Mouse (Mus musculus): Measurements from ENCODE around the gene 4930412O13Rik. TPM values are rescaled to one million over a fixed set of nuclear protein-coding genes. Genes with fewer than 3 reads are reported as not detected.

Gene 4930412O13Rik
- polyA plus RNA-seq, 1 experiment from 2014 or later, result not detected

DNA sequence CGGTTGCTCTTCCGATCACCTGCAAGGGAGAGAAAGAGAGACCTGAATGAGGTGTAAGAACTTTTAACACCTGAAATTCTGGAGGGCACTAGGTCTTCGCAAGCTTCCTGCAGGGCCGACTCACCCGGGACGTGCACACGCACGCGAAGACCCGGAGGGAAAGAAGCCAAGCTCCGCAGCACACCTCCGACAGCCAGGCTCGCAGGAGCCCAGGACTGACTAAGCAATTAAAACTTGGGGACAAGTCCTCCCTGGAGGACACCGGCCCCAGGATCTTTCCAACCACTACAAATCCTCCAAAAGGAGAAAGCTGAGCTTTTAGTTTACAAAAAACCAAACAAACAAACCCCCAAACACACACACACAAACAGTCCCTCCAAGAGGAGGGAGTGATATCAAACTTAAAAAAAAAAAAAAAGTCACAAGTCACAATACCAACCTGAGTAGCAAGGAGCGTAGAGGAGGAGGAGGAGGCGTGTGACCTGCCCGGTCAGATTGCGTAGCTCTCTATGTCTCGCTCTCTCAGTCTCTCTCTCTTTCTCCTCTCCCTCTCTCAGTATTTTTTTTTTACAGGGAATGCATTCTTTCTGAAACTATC lies 3.0 kb upstream of the 4930412O13Rik start:
- Histone ChIP-seq H3K36me3 (ENCODE audit: control insufficient read depth, insufficient read depth, low read length) (no peaks in the 10 kb centered on the region), H3K4me3 (ENCODE audit: low read depth, low read length) (peak overlapping the region; percentile 26), H3K4me1 (ENCODE audit: control insufficient read depth, insufficient read depth, low read length) (peaks cover 3% of the 10 kb centered on the region; the same call in 1 of the 2 replicates), H3K9ac (replicated peaks; ENCODE audit: low read depth, low read length) (no peak overlapping the region), H3K27me3 (ENCODE audit: control insufficient read depth, insufficient read depth, low read length) (peaks cover 35% of the 10 kb centered on the region), H3K27ac (ENCODE audit: low read depth, low read length) (no peak overlapping the region), H3K4me2 (ENCODE audit: low read depth, low read length) (peak overlapping the region; percentile 50), H3K9me3 (ENCODE audit: control insufficient read depth, low read length) (no peaks in the 10 kb centered on the region)
- WGBS, result 1% methylated on average over 19 of the region's 19 CpGs
- no peak for ATAC-seq (ENCODE audit: low read depth)

DNA sequence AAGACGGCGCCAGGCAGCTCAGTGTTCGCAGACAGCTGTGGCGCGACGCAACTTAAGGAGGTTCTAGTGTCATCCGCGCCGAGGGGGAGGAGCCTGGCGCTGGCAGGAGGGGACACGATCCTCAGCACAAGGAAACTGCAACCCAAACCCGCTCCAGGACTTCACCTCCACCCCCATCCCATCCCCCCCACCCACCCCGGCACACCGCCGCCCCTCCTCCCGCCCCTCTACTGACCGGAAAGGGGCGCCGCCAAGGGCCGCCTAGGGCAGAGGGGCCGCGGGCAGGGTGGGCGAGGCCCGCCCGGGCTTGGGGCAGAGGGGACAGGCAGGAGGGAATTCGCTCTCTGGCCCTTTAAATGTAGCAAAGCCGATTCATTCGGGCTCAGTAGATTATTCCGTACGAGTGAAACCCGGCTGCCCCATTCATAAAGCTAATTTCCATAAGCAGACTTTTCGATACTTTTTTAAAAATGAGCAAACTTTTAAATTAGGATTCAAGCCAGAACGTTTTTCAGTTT lies 2.4 kb upstream of the 4930412O13Rik start:
- H3K4me1 ChIP-seq (ENCODE audit: control insufficient read depth, insufficient read depth, low read length), result peaks cover 3% of the 10 kb centered on the region; the same call in 1 of the 2 replicates
- WGBS, result under 1% methylated on average over 33 of the region's 33 CpGs
- H3K4me2 ChIP-seq (ENCODE audit: low read depth, low read length), result peak overlapping the region; percentile 50
- H3K27ac ChIP-seq (ENCODE audit: low read depth, low read length), result no peak overlapping the region
- H3K36me3 ChIP-seq (ENCODE audit: control insufficient read depth, insufficient read depth, low read length), result no peaks in the 10 kb centered on the region
- H3K9ac ChIP-seq (replicated peaks; ENCODE audit: low read depth, low read length), result no peak overlapping the region
- H3K9me3 ChIP-seq (ENCODE audit: control insufficient read depth, low read length), result no peaks in the 10 kb centered on the region
- ATAC-seq (ENCODE audit: low read depth), result no peak
- H3K4me3 ChIP-seq (ENCODE audit: low read depth, low read length), result peak overlapping the region; percentile 26
- H3K27me3 ChIP-seq (ENCODE audit: control insufficient read depth, insufficient read depth, low read length), result peaks cover 30% of the 10 kb centered on the region

DNA sequence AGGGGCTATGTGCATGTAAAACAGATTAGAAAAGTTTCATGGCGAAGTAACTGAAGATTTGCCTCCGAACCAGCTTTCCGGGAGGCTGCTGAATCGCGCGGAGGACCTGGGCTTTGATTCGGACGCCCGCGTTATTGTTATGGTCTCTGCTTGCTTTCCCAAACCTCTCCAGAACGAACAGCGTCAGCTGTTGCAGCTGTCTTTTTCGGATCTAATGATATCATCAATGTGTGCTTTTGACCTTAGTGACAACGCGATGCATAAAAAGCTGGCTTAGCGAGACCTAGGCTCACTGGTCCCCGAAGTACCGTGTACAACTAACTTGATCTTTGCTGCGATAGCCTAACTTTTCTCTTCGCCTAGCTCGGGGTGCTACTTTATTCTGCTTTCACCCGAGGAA lies 2.0 kb upstream of the 4930412O13Rik start:
- H3K27me3 ChIP-seq (ENCODE audit: control insufficient read depth, insufficient read depth, low read length), result peaks cover 30% of the 10 kb centered on the region
- H3K9ac ChIP-seq (replicated peaks; ENCODE audit: low read depth, low read length), result no peak overlapping the region
- peaks cover 3% of the 10 kb centered on the region; the same call in 1 of the 2 replicates for H3K4me1 ChIP-seq (ENCODE audit: control insufficient read depth, insufficient read depth, low read length)
- ATAC-seq (ENCODE audit: low read depth), result no peak
- no peak overlapping the region for H3K27ac ChIP-seq (ENCODE audit: low read depth, low read length)
- H3K36me3 ChIP-seq (ENCODE audit: control insufficient read depth, insufficient read depth, low read length), result no peaks in the 10 kb centered on the region
- peak overlapping the region; percentile 26 for H3K4me3 ChIP-seq (ENCODE audit: low read depth, low read length)
- H3K9me3 ChIP-seq (ENCODE audit: control insufficient read depth, low read length), result no peaks in the 10 kb centered on the region
- under 1% methylated on average over 22 of the region's 22 CpGs for WGBS
- H3K4me2 ChIP-seq (ENCODE audit: low read depth, low read length), result peak overlapping the region; percentile 50

DNA sequence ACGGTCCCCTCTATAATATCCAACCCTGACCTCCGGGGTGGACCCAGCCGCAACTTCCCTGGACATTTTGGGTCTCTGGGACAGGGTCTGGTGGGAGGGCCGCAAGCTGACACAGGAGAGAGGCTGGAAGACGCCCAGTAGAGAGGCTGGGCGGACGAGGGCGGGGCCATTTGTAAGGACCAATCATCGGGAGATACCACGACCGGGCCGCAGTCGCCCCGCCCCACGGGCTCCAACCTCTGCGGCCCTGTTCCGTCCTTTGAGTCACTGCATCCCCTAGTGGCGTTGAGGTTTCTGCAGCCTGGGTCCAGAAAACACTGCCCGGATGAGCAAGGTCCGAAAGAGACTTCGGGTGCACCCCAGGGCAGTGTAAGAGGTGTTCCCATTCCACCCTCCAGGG lies 1.6 kb upstream of the 4930412O13Rik start:
- Histone ChIP-seq H3K9me3 (ENCODE audit: control insufficient read depth, low read length) (no peaks in the 10 kb centered on the region), H3K27ac (ENCODE audit: low read depth, low read length) (no peak overlapping the region), H3K4me2 (ENCODE audit: low read depth, low read length) (peak overlapping the region; percentile 50), H3K4me3 (ENCODE audit: low read depth, low read length) (peak overlapping the region; percentile 26; the same call in 1 of the 2 replicates), H3K9ac (replicated peaks; ENCODE audit: low read depth, low read length) (no peak overlapping the region), H3K4me1 (ENCODE audit: control insufficient read depth, insufficient read depth, low read length) (peaks cover 3% of the 10 kb centered on the region; the same call in 1 of the 2 replicates), H3K27me3 (ENCODE audit: control insufficient read depth, insufficient read depth, low read length) (peaks cover 28% of the 10 kb centered on the region), H3K36me3 (ENCODE audit: control insufficient read depth, insufficient read depth, low read length) (no peaks in the 10 kb centered on the region)
- peak; percentile 91 for ATAC-seq (ENCODE audit: low read depth)
- 0% methylated on average over 21 of the region's 21 CpGs for WGBS

DNA sequence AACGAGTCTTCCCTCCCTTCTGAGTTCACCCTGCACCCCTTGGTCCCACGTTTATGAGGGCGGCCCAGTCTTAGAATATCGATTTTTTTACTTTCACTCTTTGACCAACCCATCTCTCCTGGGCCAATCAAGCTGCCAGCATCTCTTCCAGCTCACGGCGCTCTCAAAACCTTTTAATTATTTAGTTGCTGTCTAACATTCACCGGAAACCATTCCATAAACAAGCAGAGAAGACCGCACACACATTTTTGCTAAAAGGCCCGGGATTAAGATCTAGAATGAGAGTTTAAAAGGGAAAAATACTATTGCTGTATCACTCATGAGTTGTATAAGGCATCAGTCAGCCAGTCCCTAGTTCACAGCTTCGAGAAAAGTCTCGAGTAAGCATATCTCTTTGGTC lies 781 bp upstream of the 4930412O13Rik start:
- Histone ChIP-seq H3K27ac (ENCODE audit: low read depth, low read length) (no peak overlapping the region), H3K4me2 (ENCODE audit: low read depth, low read length) (no peak overlapping the region), H3K9ac (replicated peaks; ENCODE audit: low read depth, low read length) (no peak overlapping the region), H3K27me3 (ENCODE audit: control insufficient read depth, insufficient read depth, low read length) (peaks cover 29% of the 10 kb centered on the region), H3K4me1 (ENCODE audit: control insufficient read depth, insufficient read depth, low read length) (peaks cover 3% of the 10 kb centered on the region; the same call in 1 of the 2 replicates), H3K9me3 (ENCODE audit: control insufficient read depth, low read length) (no peaks in the 10 kb centered on the region), H3K36me3 (ENCODE audit: control insufficient read depth, insufficient read depth, low read length) (no peaks in the 10 kb centered on the region), H3K4me3 (ENCODE audit: low read depth, low read length) (no peak overlapping the region)
- WGBS, result 2% methylated on average over 11 of the region's 11 CpGs
- ATAC-seq (ENCODE audit: low read depth), result no peak

DNA sequence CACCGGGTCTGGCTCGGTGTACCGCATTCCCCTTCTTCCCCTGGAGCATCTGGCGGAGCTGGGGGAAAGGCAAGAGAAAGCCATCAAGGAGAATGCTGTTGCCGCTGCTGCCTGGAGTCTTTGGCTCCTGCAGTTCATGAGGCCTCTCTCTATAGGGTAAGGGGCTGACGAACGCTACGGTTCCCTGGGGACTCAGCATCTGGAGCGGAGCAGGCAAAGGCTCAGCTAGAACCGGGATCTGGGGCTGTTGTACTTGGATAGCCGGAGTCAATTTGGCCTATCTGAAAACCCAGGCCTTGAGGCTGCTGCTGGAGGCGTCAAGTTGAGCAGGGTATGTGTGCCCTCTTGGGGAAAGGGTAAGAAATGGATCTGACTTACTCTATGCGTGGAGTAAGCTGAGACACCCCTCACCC lies 565 bp downstream of the 4930412O13Rik start:
- Histone ChIP-seq H3K9me3 (ENCODE audit: control insufficient read depth, low read length) (no peaks in the 10 kb centered on the region), H3K4me3 (ENCODE audit: low read depth, low read length) (0 out of 2 replicates have a peak overlapping the region, but pooled peaks have one; percentile 2), H3K27ac (ENCODE audit: low read depth, low read length) (no peak overlapping the region), H3K27me3 (ENCODE audit: control insufficient read depth, insufficient read depth, low read length) (peaks cover 36% of the 10 kb centered on the region), H3K4me1 (ENCODE audit: control insufficient read depth, insufficient read depth, low read length) (peaks cover 3% of the 10 kb centered on the region; the same call in 1 of the 2 replicates), H3K4me2 (ENCODE audit: low read depth, low read length) (no peak overlapping the region; the same call in 1 of the 2 replicates), H3K36me3 (ENCODE audit: control insufficient read depth, insufficient read depth, low read length) (no peaks in the 10 kb centered on the region), H3K9ac (replicated peaks; ENCODE audit: low read depth, low read length) (no peak overlapping the region)
- WGBS, result 3% methylated on average over 12 of the region's 13 CpGs
- ATAC-seq (ENCODE audit: low read depth), result no peak

DNA sequence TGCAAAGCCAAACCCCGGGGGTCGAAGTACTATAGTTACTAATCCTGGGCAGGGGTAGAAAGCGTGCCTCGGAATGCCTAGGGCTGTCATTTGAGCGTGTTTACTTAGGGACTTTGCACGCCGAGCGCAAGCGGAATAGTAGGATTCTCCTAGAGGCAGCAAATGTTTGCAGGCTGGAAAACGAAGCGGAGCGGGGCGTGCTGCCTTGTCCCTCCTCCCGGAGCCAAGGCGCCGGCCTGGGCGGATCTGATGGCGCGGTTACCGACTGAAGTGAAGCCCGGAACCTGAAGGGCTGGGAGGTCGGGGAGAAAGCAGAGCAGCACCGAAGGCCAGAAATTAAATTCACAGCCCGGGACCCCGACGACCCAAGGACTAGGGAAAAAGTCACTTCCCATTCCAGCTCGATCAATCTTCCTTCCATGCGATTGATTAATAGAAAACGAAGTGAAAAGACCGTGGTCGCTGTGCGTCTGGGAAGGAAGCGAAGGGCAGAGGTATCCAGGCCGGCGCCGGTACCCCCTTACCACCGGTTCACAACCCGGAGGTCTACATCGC lies 1.4 kb downstream of the 4930412O13Rik start:
- no peak for ATAC-seq (ENCODE audit: low read depth)
- under 1% methylated on average over 39 of the region's 39 CpGs for WGBS
- peak overlapping the region; percentile 15; the same call in 1 of the 2 replicates for H3K4me3 ChIP-seq (ENCODE audit: low read depth, low read length)
- no peak overlapping the region for H3K27ac ChIP-seq (ENCODE audit: low read depth, low read length)
- no peaks in the 10 kb centered on the region for H3K9me3 ChIP-seq (ENCODE audit: control insufficient read depth, low read length)
- H3K9ac ChIP-seq (replicated peaks; ENCODE audit: low read depth, low read length), result no peak overlapping the region
- H3K4me1 ChIP-seq (ENCODE audit: control insufficient read depth, insufficient read depth, low read length), result peaks cover 3% of the 10 kb centered on the region; the same call in 1 of the 2 replicates
- peak overlapping the region; percentile 26 for H3K4me2 ChIP-seq (ENCODE audit: low read depth, low read length)
- no peaks in the 10 kb centered on the region for H3K36me3 ChIP-seq (ENCODE audit: control insufficient read depth, insufficient read depth, low read length)
- H3K27me3 ChIP-seq (ENCODE audit: control insufficient read depth, insufficient read depth, low read length), result peaks cover 38% of the 10 kb centered on the region

DNA sequence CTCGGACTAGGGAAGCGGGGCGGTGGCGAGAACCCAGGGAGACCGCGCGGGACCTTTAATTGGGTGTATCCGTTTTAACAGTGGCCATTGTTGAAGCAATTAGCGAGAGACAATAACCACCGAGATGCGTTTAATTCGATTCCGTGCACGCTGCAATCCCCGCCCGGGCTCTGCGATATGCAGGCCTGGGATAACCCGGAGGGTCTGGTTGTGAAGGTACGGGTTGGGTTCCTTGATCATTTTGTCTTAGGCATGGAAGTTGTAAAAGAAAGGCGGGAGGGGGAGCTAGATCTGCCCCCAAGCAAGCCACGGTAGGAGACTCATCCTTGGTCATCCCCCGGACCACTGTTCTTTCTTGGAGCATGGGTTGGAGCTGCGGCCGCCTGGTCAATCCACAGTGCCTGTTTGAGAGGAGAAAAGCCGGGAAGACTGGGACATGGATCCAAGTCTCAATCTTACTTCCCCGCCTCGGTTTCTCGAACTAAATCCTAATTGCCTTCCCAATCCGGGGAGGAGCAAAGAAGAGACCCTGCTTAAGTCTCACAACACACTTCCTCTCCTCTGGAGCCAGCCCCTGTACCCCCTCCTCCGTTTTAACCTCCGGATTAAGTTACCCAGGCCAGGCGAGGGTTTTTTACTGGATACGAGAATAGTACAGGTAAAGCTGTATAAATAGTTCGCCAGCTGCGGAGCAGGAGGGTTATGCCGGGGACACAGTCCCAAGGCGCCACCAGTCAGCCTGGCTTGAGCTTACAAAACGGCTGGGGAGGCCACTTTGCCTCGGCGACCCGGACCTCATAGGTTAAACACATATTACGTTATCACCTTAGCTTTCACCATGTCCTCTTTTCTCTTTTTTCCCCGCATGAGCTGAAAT lies 2.1 kb downstream of the 4930412O13Rik start:
- Histone ChIP-seq H3K4me3 (ENCODE audit: low read depth, low read length) (peak overlapping the region; percentile 15; the same call in 1 of the 2 replicates), H3K4me2 (ENCODE audit: low read depth, low read length) (peak overlapping the region; percentile 26), H3K9me3 (ENCODE audit: control insufficient read depth, low read length) (no peaks in the 10 kb centered on the region), H3K27ac (ENCODE audit: low read depth, low read length) (no peak overlapping the region), H3K36me3 (ENCODE audit: control insufficient read depth, insufficient read depth, low read length) (no peaks in the 10 kb centered on the region), H3K9ac (replicated peaks; ENCODE audit: low read depth, low read length) (no peak overlapping the region), H3K27me3 (ENCODE audit: control insufficient read depth, insufficient read depth, low read length) (peaks cover 41% of the 10 kb centered on the region), H3K4me1 (ENCODE audit: control insufficient read depth, insufficient read depth, low read length) (peaks cover 3% of the 10 kb centered on the region; the same call in 1 of the 2 replicates)
- ATAC-seq (ENCODE audit: low read depth), result no peak
- WGBS, result under 1% methylated on average over 43 of the region's 43 CpGs

Measured in neural tube, embryonic 14.5 days (tissue).